Mouse (Mus musculus) cerebellum, postnatal 14 days (tissue): ENCODE measurements around the gene Ebpl.

Experiments used
- DNase-seq, 2 experiments: peaks; one replicate each; pipeline ENCODE4 v3.0.0; 2021; ENCODE audit warnings: mixed read lengths in 2 of 2

Gene Ebpl

DNA sequence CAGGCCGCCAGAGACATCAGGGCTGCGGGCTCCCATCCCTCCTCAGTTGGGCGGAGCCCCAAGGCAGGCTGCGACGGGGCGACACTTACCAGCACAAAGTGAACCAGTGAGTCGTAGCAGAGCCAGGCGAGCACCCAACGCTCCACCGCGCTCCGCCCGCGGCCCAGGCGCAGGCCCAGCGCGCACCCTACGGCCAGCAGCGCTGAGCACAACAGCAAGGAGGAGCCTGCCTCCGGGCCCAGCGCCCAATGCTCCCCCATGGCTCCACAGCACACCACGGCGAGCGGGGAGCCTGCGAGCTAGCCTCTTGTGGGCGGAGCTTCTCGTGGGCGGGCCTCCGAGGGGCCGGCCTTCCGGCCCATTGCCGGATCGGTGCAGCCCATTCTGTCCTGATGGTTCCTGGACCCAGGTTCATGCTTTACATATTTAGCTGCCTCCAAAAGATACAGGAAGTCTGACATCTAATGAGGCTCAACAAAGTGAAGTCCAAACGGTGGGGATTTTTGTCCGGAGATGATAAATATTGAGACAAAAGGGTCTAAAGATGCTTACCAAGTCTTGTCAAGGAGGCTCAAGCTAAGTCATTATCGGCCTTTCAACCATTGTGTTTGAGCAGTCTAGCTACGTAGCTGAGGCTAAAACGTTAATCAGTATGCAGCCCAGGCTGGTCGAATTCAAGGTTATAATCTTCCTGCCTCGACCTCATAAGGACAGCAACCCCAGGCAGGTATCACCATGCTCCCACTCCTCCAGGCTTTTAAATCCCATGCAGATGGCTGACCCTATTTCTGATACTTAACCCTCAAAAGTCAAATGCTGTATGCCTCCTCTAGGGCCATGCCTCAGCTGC is at the start of gene Ebpl:
Gene Ebpl (minus strand): TSS at position 309 of the 850 bp plus-strand sequence.
- DNase-seq = peak; percentile 90

GRCm38 (mm10) chr14:61410020-61410419 is 49.8 kb upstream of the Ebpl start:
- DNase-seq = no peak

GRCm38 (mm10) chr14:61407055-61407454 is 46.8 kb upstream of the Ebpl start:
- DNase-seq = no peak

GRCm38 (mm10) chr14:61405761-61406160 is 45.5 kb upstream of the Ebpl start:
- no peak for DNase-seq

- no peak for DNase-seq
Observed at GRCm38 (mm10) chr14:61404941-61405340, 44.7 kb upstream of the Ebpl start.

GRCm38 (mm10) chr14:61394745-61395144 is 34.5 kb upstream of the Ebpl start:
- DNase-seq = no peak

- no peak for DNase-seq
Observed at GRCm38 (mm10) chr14:61390586-61390985, 30.3 kb upstream of the Ebpl start.

DNA sequence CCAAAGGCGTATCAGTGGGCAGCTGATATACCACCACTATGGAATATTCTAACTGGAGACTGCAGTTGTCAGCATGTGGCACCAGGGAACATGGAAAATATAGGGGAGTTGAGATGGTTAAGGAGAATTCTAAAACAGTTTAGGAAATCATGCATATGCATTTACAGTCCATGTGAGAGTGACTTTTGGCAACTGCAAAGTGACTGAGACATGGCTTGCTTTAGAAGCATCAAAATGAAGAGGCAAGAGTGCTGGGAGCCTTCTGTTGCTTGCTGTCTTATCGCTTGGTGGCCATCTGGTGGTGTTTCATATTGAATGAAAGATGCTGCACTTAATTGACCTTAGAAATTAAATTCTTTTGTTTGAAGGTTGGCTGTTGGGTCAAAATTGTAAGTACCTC is 7.1 kb upstream of the Ebpl start:
- peak; percentile 42 to 55 for DNase-seq

GRCm38 (mm10) chr14:61364656-61365055 is 4.4 kb upstream of the Ebpl start:
- peak; percentile 33 to 53 for DNase-seq

DNA sequence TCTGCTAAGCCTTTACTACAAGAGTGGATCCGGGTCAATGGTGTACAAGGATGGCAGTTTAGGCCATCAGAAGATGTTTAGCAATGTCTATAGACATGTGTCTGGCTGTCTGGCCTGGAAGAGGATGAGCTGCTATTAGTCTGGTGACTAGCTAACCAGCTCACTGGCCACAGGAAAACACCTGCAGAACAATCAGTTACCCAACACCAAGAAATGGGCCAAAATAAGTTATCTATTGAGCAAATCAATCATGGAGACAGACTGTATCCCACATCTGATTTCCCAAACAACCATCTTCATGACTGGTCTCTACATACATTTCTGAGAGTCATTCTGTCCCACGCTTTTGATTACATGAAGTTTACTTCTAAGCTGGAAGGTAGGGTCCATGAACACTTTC is 3.5 kb upstream of the Ebpl start:
- no peak for DNase-seq

DNA sequence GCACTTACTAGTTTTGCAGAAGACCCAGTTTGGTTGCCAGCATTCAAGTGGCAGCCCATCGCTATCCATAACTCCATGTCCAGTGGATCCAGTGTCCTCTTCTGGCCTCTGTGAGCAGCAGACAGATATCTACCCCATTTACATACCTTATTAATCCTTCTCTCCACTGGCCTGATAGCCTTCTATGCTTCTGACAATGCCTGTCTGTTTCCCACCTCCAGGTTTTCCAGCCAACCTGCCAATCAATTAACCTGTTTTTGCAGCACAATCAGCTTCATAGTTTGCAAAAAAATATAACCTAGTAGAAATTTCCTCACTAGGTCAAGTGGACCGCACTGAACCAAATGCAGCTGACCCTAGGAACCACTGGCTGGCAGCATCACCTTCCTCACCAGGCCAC is 2.0 kb upstream of the Ebpl start:
- no peak for DNase-seq

- DNase-seq = no peak
Observed at GRCm38 (mm10) chr14:61360981-61361511, 807 bp upstream of the Ebpl start.

DNA sequence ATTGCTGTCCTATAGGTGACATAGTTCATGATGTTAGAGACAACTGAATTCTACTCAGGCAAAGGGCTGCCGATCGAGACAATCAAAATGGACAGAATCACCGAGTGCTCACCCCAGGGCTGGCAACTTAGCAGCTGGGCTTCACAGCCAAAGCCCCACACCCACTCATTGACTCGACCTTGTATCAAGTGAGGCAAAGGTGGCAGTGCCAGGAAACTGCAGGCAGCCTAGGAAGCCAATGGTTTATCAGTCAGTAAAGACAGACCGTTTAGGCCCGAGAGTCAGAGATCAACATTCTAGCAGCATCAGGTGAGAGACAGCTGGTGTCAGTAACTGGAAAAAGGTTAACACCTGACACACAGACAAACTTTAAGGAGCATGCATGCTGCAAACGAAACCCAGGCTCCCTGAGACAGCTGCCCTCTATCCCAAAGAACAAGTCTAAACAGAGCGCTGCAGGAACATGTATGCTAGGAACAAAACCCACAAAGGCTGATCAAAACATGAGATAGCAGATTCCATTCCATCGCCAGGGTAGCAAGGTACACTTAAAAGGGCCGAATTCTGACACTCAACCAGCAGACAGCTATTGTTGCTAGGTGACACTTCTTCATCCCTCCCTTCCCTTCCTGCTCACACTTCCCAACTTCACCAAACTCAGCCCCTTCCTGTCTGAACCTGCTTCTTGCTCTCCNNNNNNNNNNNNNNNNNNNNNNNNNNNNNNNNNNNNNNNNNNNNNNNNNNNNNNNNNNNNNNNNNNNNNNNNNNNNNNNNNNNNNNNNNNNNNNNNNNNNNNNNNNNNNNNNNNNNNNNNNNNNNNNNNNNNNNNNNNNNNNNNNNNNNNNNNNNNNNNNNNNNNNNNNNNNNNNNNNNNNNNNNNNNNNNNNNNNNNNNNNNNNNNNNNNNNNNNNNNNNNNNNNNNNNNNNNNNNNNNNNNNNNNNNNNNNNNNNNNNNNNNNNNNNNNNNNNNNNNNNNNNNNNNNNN is 5.7 kb downstream of the Ebpl start:
- DNase-seq = no peak

GRCm38 (mm10) chr14:61350808-61351207 is 9.4 kb downstream of the Ebpl start:
- DNase-seq = no peak

GRCm38 (mm10) chr14:61349876-61350275 is 10.4 kb downstream of the Ebpl start:
- no peak for DNase-seq

DNA sequence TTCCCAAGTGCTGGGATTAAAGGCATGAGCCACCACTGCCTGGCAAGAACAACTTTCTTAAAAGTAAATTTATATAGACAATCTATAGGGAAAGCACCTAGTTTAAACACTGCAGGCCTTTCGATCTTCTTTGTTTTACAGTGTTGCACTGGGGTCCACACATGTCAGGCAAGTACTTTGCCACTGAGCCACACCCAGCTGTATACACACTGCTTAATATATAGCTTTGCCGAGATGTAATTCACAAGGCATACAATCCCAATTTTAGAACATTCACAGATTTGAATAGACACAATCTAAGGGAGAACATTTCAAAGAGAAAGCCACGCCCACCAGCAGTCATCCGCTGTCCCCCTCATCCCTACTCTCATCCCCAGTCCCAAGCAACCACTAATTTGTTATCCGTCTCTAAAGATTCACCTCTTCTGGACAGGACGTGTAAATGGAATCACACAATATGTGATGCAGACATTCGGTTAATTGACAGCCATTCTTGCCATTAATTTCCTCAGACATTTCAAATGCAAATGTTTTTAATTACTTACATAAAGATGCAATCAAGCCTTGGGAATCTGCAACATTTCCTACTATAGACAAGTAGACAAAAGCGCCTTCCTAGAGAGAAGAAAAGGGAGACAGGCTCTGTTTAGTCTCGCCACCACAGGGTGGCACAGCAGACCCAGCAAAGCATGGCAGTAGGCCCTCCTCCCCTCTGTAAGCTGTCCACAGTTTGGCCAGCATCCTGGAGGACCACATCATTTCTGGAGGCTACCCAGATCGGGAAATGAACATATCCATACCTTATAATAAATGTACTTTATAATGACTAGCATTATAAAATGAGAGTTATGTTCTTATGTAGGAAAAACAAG is 13.2 kb downstream of the Ebpl start:
- DNase-seq = peak; percentile 76 to 77

GRCm38 (mm10) chr14:61344590-61344989 is 15.6 kb downstream of the Ebpl start:
- DNase-seq = no peak

- DNase-seq = no peak
Observed at GRCm38 (mm10) chr14:61339381-61339780, 20.9 kb downstream of the Ebpl start.

DNA sequence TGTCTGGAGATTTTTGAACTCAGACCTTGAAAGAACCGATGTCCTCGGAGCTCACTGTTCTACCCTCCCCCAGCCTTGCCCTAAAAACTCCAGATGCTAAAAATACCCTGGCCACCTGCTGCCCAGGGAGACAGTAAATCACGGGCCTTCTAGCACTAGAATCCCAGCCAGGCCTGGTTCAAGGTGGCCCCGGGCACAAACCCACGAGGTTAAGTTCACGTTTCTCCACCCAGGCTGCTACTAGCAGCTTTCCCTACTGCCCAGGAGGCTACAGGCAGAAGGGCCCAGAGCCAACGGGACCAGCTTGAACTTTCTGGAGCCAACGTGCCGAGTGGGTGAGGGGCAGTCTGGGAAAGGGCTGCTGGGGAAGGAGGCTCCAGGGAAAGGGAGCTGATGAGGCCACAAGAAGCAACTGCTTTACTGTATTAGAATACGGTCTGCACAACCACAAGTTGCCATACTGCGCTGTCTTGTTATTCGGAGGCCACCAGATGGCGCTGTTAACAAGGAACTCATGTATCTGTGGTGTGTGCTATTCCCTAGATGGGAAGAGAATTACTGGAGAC is 29.2 kb downstream of the Ebpl start:
- peak; percentile 94 to 96 for DNase-seq

- peak; percentile 75 to 77 for DNase-seq
Observed at GRCm38 (mm10) chr14:61330591-61330990, 29.6 kb downstream of the Ebpl start.

GRCm38 (mm10) chr14:61327618-61328450 is 32.4 kb downstream of the Ebpl start:
- peak; percentile 91 for DNase-seq
